Mouse (Mus musculus) C2C12 (cell line): Measurements from ENCODE around the gene Tpst2. TPM values are rescaled to one million over a fixed set of nuclear protein-coding genes. Genes with fewer than 3 reads are reported as not detected.
A peak's percentile ranks its signal among the peaks of the same experiment; 100 is the strongest.

Experiments
- H3K27me3 ChIP-seq: one replicate; pipeline ENCODE4 v1.6.1; 2011; ENCODE audit not compliant: control insufficient read depth, insufficient read depth, insufficient read length
- H3K36me3 ChIP-seq: one replicate; pipeline ENCODE4 v1.6.1; 2011; ENCODE audit not compliant: control insufficient read depth, insufficient read depth
- H3K4me3 ChIP-seq: one replicate; pipeline ENCODE4 v1.5.1; 2011; ENCODE audit warnings: mild to moderate bottlenecking, control low read depth; ENCODE audit not compliant: poor library complexity, insufficient read depth, severe bottlenecking
- H3K79me2 ChIP-seq: one replicate; pipeline ENCODE4 v1.6.1; 2011; ENCODE audit not compliant: control insufficient read depth, insufficient read depth
- H3K79me3 ChIP-seq: one replicate; pipeline ENCODE4 v1.6.1; 2011; ENCODE audit warnings: low read depth, control low read depth
- H3ac ChIP-seq: one replicate; pipeline ENCODE3; 2011; ENCODE audit warnings: low read depth; ENCODE audit not compliant: control insufficient read depth, insufficient read length
- CEBPB ChIP-seq: IDR thresholded peaks from one replicate; pipeline ENCODE4 v1.6.1; 2011; ENCODE audit warnings: low read depth, mild to moderate bottlenecking, control low read depth, moderate library complexity
- CTCF ChIP-seq: IDR thresholded peaks from one replicate; pipeline ENCODE4 v1.5.1; 2011; ENCODE audit not compliant: control insufficient read depth, insufficient read depth, insufficient read length
- FOSL1 ChIP-seq: IDR thresholded peaks from one replicate; pipeline ENCODE4 v1.8.0; 2011; ENCODE audit warnings: mild to moderate bottlenecking, low read length; ENCODE audit not compliant: poor library complexity, insufficient read depth, severe bottlenecking
- MAX ChIP-seq: IDR thresholded peaks from one replicate; pipeline ENCODE4 v1.6.1; 2011; ENCODE audit warnings: mild to moderate bottlenecking, control low read depth
- MYOD1 ChIP-seq: IDR thresholded peaks from one replicate; pipeline ENCODE4 v1.6.1; 2011; ENCODE audit warnings: low read depth; ENCODE audit not compliant: control insufficient read depth, insufficient read length
- MYOG ChIP-seq: IDR thresholded peaks from one replicate; pipeline ENCODE4 v1.6.1; 2011; ENCODE audit not compliant: control insufficient read depth, insufficient read length; ENCODE audit errors: extremely low read depth
- USF1 ChIP-seq: IDR thresholded peaks from one replicate; pipeline ENCODE4 v1.6.1; 2011; ENCODE audit warnings: low read depth, mild to moderate bottlenecking, control low read depth, moderate library complexity
- polyA plus RNA-seq: library from polyadenylated mRNA; unstranded; fragments of >200 nt; fragmentation: generic; extraction: Trizol; gene quantifications from one replicate; pipeline ENCODE4 v1.2.1, GENCODE M21; 2012; ENCODE audit warnings: missing spikeins

Tpst2 gene
- polyA plus RNA-seq, 1 experiment: 155 TPM

- peaks cover 37% of the 10 kb centered on the region for H3K79me2 ChIP-seq
- H3K79me3 ChIP-seq: peaks cover 30% of the 10 kb centered on the region
- no peak overlapping the region for H3K4me3 ChIP-seq
Observed at GRCm38 (mm10) chr5:112275021-112275804, 1.3 kb upstream of the Tpst2 start.

DNA sequence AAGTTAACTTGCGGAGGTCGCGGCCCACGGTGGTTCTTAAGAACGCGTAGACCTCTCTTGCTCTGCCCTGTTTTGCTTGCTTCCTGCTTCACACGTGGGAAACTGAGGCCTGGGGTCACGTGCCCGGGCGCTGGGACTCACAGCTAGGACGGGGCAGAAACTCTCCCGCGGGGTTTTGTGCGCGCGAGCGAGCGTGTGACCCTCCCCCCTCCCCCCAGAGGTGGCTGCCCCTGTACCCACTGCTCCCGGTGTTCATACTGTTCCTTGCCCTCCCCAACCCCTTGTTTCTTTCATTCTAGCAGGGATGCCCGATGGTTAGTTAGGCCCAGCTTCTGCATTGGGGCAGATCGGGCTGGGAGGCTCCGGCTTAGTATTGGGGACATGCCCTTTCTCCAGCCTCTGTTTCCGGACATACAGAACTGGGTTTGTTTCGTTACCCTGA, 437 bp downstream of the Tpst2 start:
- Histone ChIP-seq H3ac (peak overlapping the region; percentile 78), H3K27me3 (no peaks in the 10 kb centered on the region), H3K79me3 (peaks cover 47% of the 10 kb centered on the region), H3K36me3 (peaks cover 11% of the 10 kb centered on the region), H3K4me3 (peak overlapping the region; percentile 78), H3K79me2 (peaks cover 54% of the 10 kb centered on the region)
- no peak for TF ChIP-seq MYOG
- peak; percentile 11 for TF ChIP-seq MAX
- no peak for TF ChIP-seq CEBPB
- TF ChIP-seq USF1: peak; percentile 83

More at GRCm38 (mm10) chr5:112275021-112275804, 1.3 kb upstream of the Tpst2 start:
- H3K36me3 ChIP-seq: peaks cover 8% of the 10 kb centered on the region
- no peak for TF ChIP-seq MYOD1
- TF ChIP-seq FOSL1: no peak
- TF ChIP-seq MYOG: no peak
- TF ChIP-seq CTCF: no peak
- no peak for TF ChIP-seq MAX
- no peak for TF ChIP-seq CEBPB
- TF ChIP-seq USF1: no peak
- H3ac ChIP-seq: no peak overlapping the region
- H3K27me3 ChIP-seq: no peaks in the 10 kb centered on the region

- TF ChIP-seq FOSL1 (no peak), MYOD1 (no peak), MAX (no peak), USF1 (no peak), MYOG (no peak), CTCF (no peak), CEBPB (no peak)
- Histone ChIP-seq H3ac (peak overlapping the region; percentile 67), H3K79me3 (peaks cover 58% of the 10 kb centered on the region), H3K36me3 (peaks cover 15% of the 10 kb centered on the region), H3K4me3 (peak overlapping the region; percentile 78), H3K27me3 (no peaks in the 10 kb centered on the region), H3K79me2 (peaks cover 64% of the 10 kb centered on the region)
Observed at GRCm38 (mm10) chr5:112277906-112278470, 1.5 kb downstream of the Tpst2 start.

- H3ac ChIP-seq: peak overlapping the region; percentile 65
- H3K36me3 ChIP-seq: peaks cover 28% of the 10 kb centered on the region
- H3K79me2 ChIP-seq: peaks cover 79% of the 10 kb centered on the region
- TF ChIP-seq MAX (no peak), MYOD1 (peak; percentile 53)
- peak overlapping the region; percentile 78 for H3K4me3 ChIP-seq
- H3K27me3 ChIP-seq: no peaks in the 10 kb centered on the region
- peaks cover 72% of the 10 kb centered on the region for H3K79me3 ChIP-seq
Observed at GRCm38 (mm10) chr5:112279181-112280021, 2.9 kb downstream of the Tpst2 start.

DNA sequence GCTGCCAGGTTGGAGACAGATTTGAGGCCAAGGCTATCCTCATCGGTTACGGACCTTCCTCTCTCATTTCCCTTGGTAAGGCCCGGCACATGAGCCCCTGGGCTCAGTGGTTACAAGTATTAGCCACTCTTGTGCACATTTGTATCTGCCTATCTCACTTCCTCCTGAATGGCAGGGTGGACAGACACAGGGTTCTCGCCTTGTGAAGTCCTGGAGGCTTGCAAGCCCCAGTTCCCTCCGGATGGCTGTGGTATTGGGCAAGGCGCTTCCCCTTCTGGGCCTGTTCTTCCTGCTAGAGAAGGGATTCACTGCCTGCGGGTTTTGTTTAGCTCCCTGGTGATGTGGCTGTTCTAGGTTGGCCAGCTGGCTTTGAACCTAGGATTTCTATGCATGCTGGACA, 3.7 kb downstream of the Tpst2 start:
- H3K79me3 ChIP-seq: peaks cover 80% of the 10 kb centered on the region
- H3K36me3 ChIP-seq: peaks cover 36% of the 10 kb centered on the region
- no peaks in the 10 kb centered on the region for H3K27me3 ChIP-seq
- peak overlapping the region; percentile 16 for H3K4me3 ChIP-seq
- H3ac ChIP-seq: peak overlapping the region; percentile 47
- no peak for TF ChIP-seq FOSL1
- TF ChIP-seq CEBPB: no peak
- no peak for TF ChIP-seq CTCF
- no peak for TF ChIP-seq MYOD1
- TF ChIP-seq MAX: no peak
- TF ChIP-seq USF1: no peak
- peaks cover 86% of the 10 kb centered on the region for H3K79me2 ChIP-seq
